Mouse (Mus musculus): Measurements from ENCODE around the gene Gnat2.

Gene Gnat2

GRCm38 (mm10) chr3:108131216-108131615 is 38.6 kb downstream of the Gnat2 start:
- H3K27me3 ChIP-seq (ENCODE audit: insufficient read depth, low read length): no peaks in the 10 kb centered on the region
- peaks cover 2% of the 10 kb centered on the region; the same call in 1 of the 2 replicates for H3K36me3 ChIP-seq (ENCODE audit: insufficient read depth, low read length)
- H3K4me3 ChIP-seq (replicated peaks; ENCODE audit: low read length): no peak overlapping the region
- TF ChIP-seq POU5F1 (IDR thresholded peaks at IDR 0.05; ENCODE audit: borderline replicate concordance, low read length) (no peak), CTCF (conservative IDR thresholded peaks at IDR 0.05; ENCODE audit: low read length) (no peak), NANOG (IDR thresholded peaks at IDR 0.05; ENCODE audit: borderline replicate concordance, low read length) (no peak)
- H3K4me1 ChIP-seq (replicated peaks; ENCODE audit: low read depth, low read length): peaks cover 26% of the 10 kb centered on the region
- H3K9me3 ChIP-seq (ENCODE audit: low read length): no peaks in the 10 kb centered on the region

DNA sequence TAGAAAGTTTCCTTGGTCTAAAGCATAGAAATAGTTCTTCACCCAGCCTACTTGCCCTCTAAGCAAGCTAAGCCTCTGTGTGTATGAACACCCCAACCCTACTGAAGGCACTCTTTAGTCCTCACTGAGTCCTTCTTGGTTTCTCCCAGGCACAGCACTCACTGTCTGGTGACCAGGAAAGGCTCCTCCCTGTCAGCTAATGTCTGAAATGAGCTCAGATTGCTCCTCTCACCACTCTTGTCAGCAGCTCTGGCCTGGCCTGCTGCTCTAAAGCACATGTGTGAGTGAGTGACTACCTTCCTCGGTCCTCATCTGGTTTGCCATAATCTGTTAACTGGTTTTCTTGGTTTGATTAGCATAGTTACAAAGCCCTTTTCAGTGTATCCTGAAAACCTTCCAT is 39.2 kb downstream of the Gnat2 start:
- H3K27me3 ChIP-seq (ENCODE audit: insufficient read depth, low read length): no peaks in the 10 kb centered on the region
- no peak overlapping the region for H3K4me3 ChIP-seq (replicated peaks; ENCODE audit: low read length)
- TF ChIP-seq POU5F1 (IDR thresholded peaks at IDR 0.05; ENCODE audit: borderline replicate concordance, low read length): no peak
- TF ChIP-seq NANOG (IDR thresholded peaks at IDR 0.05; ENCODE audit: borderline replicate concordance, low read length): no peak
- peaks cover 26% of the 10 kb centered on the region for H3K4me1 ChIP-seq (replicated peaks; ENCODE audit: low read depth, low read length)
- H3K9me3 ChIP-seq (ENCODE audit: low read length): no peaks in the 10 kb centered on the region
- H3K36me3 ChIP-seq (ENCODE audit: insufficient read depth, low read length): peaks cover 2% of the 10 kb centered on the region; the same call in 1 of the 2 replicates

DNA sequence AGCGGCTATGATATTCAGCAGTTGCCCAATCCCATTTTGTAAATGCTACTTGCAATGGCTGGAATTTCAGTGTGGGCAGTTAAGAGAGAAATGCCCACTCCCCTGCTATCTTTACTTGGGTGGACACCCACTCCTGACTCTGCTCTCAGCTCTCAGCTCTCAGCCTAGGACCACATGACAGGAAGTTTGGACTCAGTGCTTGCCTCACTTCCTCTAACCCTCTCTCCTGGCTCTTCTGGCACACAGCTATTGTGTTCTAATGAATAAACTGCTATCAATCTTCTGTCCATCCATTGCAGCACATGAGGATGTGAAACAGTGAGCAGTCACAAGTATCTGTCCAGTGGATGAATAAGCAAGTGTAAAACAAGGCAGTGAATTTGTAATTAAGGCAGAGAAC is 39.9 kb downstream of the Gnat2 start:
- peaks cover 28% of the 10 kb centered on the region for H3K4me1 ChIP-seq (replicated peaks; ENCODE audit: low read depth, low read length)
- TF ChIP-seq CTCF (conservative IDR thresholded peaks at IDR 0.05; ENCODE audit: low read length) (no peak), POU5F1 (IDR thresholded peaks at IDR 0.05; ENCODE audit: borderline replicate concordance, low read length) (no peak), NANOG (IDR thresholded peaks at IDR 0.05; ENCODE audit: borderline replicate concordance, low read length) (no peak)
- H3K9me3 ChIP-seq (ENCODE audit: low read length): no peaks in the 10 kb centered on the region
- H3K27me3 ChIP-seq (ENCODE audit: insufficient read depth, low read length): no peaks in the 10 kb centered on the region
- no peak overlapping the region for H3K4me3 ChIP-seq (replicated peaks; ENCODE audit: low read length)
- H3K36me3 ChIP-seq (ENCODE audit: insufficient read depth, low read length): peaks cover 2% of the 10 kb centered on the region; the same call in 1 of the 2 replicates

- Histone ChIP-seq H3K27me3 (ENCODE audit: insufficient read depth, low read length) (no peaks in the 10 kb centered on the region), H3K9me3 (ENCODE audit: low read length) (no peaks in the 10 kb centered on the region), H3K4me1 (replicated peaks; ENCODE audit: low read depth, low read length) (peaks cover 18% of the 10 kb centered on the region), H3K36me3 (ENCODE audit: insufficient read depth, low read length) (peaks cover 2% of the 10 kb centered on the region; the same call in 1 of the 2 replicates), H3K4me3 (replicated peaks; ENCODE audit: low read length) (no peak overlapping the region)
- TF ChIP-seq NANOG (IDR thresholded peaks at IDR 0.05; ENCODE audit: borderline replicate concordance, low read length) (no peak), CTCF (conservative IDR thresholded peaks at IDR 0.05; ENCODE audit: low read length) (no peak), POU5F1 (IDR thresholded peaks at IDR 0.05; ENCODE audit: borderline replicate concordance, low read length) (no peak)
Observed at GRCm38 (mm10) chr3:108134701-108135100, 42.1 kb downstream of the Gnat2 start.

DNA sequence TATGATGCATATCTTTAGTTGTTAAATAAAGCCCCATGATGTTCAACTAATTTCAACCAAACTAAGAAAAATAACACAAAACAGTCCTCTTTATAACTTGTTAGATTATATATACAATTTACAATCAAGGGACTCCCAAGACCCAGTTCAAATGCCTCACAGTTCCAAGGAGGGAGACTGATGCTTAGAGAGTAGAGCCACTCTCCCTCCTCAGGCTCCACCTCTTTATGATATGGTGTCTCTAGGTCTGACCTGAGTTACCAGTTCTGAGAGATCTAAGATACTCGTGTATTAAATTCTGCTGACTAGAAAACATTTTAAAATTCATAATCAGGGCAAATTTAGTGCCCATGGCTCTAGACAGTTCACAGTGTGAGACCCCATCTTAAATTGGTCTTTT is 46.5 kb downstream of the Gnat2 start:
- Histone ChIP-seq H3K4me1 (replicated peaks; ENCODE audit: low read depth, low read length) (peaks cover 18% of the 10 kb centered on the region), H3K36me3 (ENCODE audit: insufficient read depth, low read length) (peaks cover 25% of the 10 kb centered on the region), H3K9me3 (ENCODE audit: low read length) (no peaks in the 10 kb centered on the region), H3K27me3 (ENCODE audit: insufficient read depth, low read length) (no peaks in the 10 kb centered on the region), H3K4me3 (replicated peaks; ENCODE audit: low read length) (no peak overlapping the region)
- TF ChIP-seq NANOG (IDR thresholded peaks at IDR 0.05; ENCODE audit: borderline replicate concordance, low read length) (no peak), POU5F1 (IDR thresholded peaks at IDR 0.05; ENCODE audit: borderline replicate concordance, low read length) (no peak), CTCF (conservative IDR thresholded peaks at IDR 0.05; ENCODE audit: low read length) (no peak)

DNA sequence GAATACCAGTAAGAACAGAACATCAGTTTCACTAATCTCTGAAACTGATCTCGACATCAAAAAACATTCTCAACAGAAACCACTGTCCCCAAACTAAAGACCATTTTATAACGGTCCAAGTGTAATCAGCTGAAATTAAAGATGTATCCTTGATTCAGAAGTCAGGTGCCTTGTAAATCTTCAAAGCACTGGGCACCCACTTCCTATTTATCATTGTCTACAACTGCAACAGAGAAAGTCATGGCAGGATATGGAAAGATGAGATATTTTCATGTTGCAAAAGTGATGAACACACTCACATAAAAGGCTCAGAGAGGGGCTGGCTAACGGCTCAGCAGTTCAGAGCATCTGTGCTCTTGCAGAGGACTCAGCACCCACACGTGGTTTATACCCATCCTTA is 48.2 kb downstream of the Gnat2 start:
- Histone ChIP-seq H3K4me3 (replicated peaks; ENCODE audit: low read length) (no peak overlapping the region), H3K36me3 (ENCODE audit: insufficient read depth, low read length) (peaks cover 23% of the 10 kb centered on the region), H3K27me3 (ENCODE audit: insufficient read depth, low read length) (no peaks in the 10 kb centered on the region), H3K9me3 (ENCODE audit: low read length) (no peaks in the 10 kb centered on the region), H3K4me1 (replicated peaks; ENCODE audit: low read depth, low read length) (peaks cover 25% of the 10 kb centered on the region)
- TF ChIP-seq POU5F1 (IDR thresholded peaks at IDR 0.05; ENCODE audit: borderline replicate concordance, low read length) (no peak), NANOG (IDR thresholded peaks at IDR 0.05; ENCODE audit: borderline replicate concordance, low read length) (no peak), CTCF (conservative IDR thresholded peaks at IDR 0.05; ENCODE audit: low read length) (no peak)

GRCm38 (mm10) chr3:108145534-108146445 is 53.2 kb downstream of the Gnat2 start, which contains the start of gene Gnai3:
Gene Gnai3 (minus strand): TSS chr3:108146146.
- TF ChIP-seq NANOG (IDR thresholded peaks at IDR 0.05; ENCODE audit: borderline replicate concordance, low read length) (no peak), CTCF (conservative IDR thresholded peaks at IDR 0.05; ENCODE audit: low read length) (no peak), POU5F1 (IDR thresholded peaks at IDR 0.05; ENCODE audit: borderline replicate concordance, low read length) (no peak)
- H3K4me1 ChIP-seq (replicated peaks; ENCODE audit: low read depth, low read length): peaks cover 38% of the 10 kb centered on the region
- no peaks in the 10 kb centered on the region for H3K9me3 ChIP-seq (ENCODE audit: low read length)
- 0 out of 2 replicates have a peak, but pooled peaks cover 7% of the 10 kb centered on the region for H3K27me3 ChIP-seq (ENCODE audit: insufficient read depth, low read length)
- H3K36me3 ChIP-seq (ENCODE audit: insufficient read depth, low read length): peaks cover 12% of the 10 kb centered on the region
- peak within 1 kb of the TSS; percentile 98 for H3K4me3 ChIP-seq (replicated peaks; ENCODE audit: low read length)

DNA sequence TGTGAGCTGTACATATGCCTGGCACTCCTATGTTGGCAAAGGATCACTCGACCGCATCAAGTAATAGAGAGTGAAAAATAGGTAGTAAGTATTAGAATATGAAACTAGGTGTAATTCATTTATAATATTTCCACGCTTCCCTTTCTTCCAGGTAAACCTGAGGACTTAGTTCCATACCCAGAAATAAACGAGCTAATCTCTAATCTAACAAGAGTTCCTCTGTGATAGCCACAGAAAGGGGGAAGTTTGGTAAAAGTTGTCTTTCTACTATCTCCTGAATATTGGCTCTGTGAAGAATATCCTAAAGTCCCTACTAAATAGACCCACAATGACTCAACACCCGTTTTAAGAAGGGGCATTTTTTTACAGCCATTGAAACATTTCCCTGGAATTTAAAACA is 54.1 kb downstream of the Gnat2 start:
- peaks cover 45% of the 10 kb centered on the region for H3K4me1 ChIP-seq (replicated peaks; ENCODE audit: low read depth, low read length)
- 0 out of 2 replicates have a peak, but pooled peaks cover 7% of the 10 kb centered on the region for H3K27me3 ChIP-seq (ENCODE audit: insufficient read depth, low read length)
- no peaks in the 10 kb centered on the region for H3K9me3 ChIP-seq (ENCODE audit: low read length)
- peaks cover 7% of the 10 kb centered on the region; the same call in 1 of the 2 replicates for H3K36me3 ChIP-seq (ENCODE audit: insufficient read depth, low read length)
- TF ChIP-seq CTCF (conservative IDR thresholded peaks at IDR 0.05; ENCODE audit: low read length) (no peak), POU5F1 (IDR thresholded peaks at IDR 0.05; ENCODE audit: borderline replicate concordance, low read length) (no peak), NANOG (IDR thresholded peaks at IDR 0.05; ENCODE audit: borderline replicate concordance, low read length) (no peak)
- H3K4me3 ChIP-seq (replicated peaks; ENCODE audit: low read length): peak overlapping the region; percentile 98

Measured in E14TG2a.4 (cell line).